Mouse (Mus musculus): ENCODE measurements around the gene Ccdc169.
A peak's percentile ranks its signal among the peaks of the same experiment; 100 is the strongest.

Ccdc169 gene

DNA sequence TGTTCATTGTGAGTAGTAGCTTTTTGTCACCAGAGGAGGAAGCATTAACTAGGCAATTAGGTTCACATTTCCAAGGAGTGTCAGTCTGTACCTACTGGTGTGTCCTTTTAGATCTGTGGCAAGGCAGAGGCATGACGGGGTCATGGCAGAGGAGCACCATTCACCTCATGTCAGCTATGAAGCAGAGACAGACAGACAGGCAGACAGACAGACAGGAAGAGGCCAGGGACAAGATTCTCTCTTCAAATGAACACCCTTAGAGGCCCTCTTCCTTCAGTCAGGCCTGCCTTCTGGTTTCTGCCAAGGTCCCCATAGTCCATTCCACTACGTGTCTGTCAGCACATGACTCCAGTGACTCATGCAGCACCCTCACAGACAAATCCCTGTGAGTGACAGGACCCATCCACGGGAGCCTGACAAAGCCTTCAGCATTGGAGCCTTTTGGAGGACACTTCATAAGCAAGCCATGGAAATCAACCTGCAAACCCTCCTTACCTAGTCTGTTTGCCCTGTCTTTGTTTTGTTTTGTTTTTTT is 14.7 kb upstream of the Ccdc169 start:
- DNase-seq (ENCODE audit: low spot score in 2 of 2), result no peak

DNA sequence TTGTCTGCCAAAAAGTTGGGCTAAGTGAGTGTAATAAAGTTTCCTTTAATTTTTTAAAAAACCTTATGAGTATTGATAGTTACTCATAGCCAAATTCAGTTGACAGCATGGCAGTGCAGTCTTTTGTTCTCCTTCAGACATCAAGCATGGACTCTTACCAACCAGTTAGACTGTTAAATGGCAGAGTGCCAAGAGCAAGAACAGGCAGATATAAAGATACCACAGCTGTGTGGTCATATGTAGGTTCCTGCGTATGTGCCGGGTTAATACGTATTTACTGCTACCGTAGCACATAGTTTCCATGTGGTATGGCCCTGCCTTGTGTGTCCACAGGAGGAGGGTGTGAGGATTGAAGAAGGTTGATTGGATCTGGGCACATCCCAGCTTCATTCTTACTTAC is 14.1 kb upstream of the Ccdc169 start:
- no peak for DNase-seq (ENCODE audit: low spot score in 2 of 2)

DNA sequence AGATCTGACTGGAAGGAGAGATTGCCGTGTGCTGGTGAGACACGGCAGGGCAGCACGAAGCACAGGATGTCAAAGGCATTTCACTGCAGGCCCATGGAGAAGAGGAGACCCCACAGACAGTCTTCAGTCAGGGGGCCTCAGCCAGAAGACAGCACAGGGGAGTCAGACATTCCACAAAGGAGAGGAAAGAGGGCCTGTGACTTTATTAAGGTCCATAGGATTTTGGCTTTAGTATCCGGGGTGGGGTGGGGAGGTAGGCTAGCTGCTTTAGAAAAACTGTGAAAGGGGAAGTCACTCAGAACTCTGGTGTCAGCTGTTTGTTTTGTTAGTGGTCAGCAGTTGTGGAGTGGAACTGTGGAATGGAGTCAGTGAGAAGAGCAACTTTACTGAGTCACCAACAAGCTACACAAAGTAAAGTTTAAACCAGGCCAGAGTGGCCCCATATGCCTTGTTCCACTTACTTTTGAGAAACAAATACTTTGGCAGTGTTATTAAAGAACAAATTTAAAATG is 7.9 kb upstream of the Ccdc169 start:
- DNase-seq (ENCODE audit: low spot score in 2 of 2), result no peak

DNA sequence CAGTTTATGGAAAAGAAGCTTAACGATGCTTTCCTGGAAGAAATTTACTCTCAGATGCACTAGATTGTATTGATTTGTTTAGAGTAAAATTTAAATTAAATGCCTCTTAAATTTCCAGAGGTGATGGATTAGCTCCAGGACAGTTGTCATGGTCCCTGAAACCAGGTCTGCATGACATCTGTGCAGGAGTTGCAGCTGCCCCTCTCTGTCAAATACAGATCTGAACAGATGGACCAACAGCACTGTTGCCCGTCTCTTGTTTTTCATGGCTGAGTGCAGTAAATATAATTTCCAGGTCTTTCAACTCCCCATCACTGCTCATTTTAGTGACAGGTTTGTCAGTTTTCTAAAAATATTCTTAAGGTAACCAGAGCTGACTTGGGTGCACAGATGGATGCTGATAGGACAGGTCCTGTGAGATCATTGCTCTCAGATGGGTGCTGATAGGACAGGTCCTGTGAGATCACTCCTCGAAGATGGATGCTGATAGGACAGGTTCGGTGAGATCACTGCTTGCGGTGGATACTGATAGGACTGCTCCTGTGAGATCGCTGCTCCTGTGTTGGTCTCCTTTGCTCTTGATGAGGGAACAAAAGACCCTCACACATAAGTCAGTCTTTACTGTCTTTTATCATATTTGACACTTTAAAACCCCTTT is 5.4 kb upstream of the Ccdc169 start:
- no peak for DNase-seq (ENCODE audit: low spot score in 2 of 2)

DNA sequence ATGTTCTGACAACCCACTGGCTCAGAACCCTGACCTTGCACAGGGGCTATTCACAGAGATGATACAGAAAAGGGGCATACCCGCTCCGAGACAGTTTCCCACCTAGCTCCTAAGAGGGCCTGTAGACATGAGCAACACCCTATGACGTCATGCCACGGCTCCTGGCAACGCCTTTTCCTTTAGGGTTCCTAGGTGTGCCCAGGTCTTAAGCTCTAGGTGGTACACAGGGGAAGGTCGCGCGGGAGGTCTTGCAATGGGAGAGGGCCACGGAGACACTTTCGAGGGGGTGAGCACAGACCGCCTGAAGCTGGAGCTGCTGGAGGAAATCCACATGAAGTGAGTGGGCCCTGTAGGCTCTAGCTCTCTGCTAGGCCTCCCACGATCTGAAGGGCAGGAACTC is 2.7 kb downstream of the Ccdc169 start:
- DNase-seq (ENCODE audit: low spot score in 2 of 2), result no peak

DNA sequence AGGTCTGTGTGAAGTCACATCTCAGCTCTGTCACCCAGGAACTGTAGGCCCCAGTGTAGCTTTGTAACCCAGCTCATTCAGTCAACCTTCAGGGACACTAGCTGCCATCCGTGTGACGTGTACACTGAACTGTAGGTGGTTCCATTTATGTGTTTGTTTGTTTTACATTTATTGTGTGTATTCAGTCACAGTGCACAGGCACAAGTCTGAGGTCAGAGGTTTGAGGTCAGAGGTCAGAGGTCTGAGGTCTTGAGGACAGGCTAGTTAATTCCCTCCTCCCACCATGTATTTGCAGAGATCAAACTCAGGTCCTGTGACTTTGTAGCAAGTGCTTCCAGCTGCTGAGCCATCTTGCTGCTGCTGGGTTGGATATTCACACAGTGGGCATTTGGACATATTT is 4.3 kb downstream of the Ccdc169 start:
- no peak for DNase-seq (ENCODE audit: low spot score in 2 of 2)

DNA sequence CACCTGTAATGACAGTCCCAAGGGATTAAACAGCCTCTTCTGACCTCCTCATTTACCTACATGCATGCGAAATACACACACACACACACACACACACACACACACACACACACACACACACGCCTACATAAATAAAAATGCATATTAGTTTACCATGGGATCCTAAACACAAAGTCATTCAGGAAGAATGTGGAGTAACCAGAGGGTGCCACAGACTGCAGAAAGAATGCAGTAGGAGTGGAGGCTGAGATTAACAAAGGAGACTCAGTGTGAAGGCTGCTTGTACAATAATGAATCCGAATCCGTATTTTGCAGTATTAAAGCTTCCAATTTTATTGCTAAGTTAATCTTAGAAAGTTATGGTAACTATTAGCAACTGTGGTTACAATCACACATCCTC is 7.8 kb downstream of the Ccdc169 start:
- no peak for DNase-seq (ENCODE audit: low spot score in 2 of 2)

DNA sequence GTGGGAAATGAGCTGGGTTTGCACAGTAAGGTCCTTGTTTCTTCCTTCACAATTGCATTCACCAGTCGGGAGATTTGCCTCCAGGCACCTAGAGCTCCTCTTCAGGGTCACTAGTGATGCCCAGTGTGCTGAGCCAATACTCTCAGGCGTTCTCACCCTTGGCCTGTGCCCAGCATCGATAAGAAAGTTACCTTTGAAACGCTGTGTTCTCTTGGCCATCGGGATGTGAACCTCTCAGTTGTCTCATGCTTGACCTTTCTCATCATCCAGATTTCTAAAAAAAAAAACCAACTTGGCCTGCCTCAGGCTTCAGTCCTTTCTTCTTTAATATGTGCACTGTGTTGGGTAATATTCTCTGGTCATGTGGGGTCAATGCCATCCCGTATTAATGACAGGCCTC is 9.3 kb downstream of the Ccdc169 start:
- DNase-seq (ENCODE audit: low spot score in 2 of 2), result no peak

DNA sequence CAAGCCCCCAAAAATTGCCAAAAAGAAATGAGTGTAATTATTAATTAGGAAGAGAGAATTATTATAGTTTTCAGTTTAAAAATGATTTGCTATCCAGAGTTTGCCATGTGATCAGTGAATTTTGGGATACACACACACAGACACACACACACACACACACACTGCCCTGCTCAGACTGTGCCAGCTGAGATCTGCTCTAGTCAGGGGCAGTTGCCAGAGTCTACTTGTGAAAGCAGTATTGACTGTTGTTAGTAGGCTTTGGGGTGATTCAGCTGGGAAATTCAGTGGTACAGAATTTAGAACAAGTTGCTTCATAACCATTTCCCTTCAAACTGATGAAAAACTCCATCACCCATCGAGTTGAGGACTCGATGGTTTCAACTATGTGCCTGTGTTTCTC is 10.0 kb downstream of the Ccdc169 start:
- no peak for DNase-seq (ENCODE audit: low spot score in 2 of 2)

DNA sequence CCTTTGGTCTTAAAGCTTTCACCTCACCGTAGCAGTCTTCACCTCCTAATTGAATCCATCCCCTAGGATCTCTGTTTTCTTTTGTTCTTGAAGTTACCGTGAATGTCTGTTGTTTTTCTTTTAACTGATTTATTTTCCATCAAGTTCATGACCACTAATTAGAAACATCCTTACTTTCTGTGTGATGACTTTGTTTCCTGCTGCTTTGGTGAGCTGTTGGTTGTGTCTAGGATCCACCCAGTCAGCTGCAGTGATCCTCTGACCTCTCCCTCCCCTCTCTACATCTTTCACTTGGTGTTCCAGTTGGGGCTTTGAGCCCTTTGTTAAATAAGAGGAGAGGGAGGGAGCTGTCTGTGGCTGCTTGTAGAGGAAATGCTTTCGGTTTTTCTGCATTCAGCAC is 11.0 kb downstream of the Ccdc169 start:
- DNase-seq (ENCODE audit: low spot score in 2 of 2), result no peak

DNA sequence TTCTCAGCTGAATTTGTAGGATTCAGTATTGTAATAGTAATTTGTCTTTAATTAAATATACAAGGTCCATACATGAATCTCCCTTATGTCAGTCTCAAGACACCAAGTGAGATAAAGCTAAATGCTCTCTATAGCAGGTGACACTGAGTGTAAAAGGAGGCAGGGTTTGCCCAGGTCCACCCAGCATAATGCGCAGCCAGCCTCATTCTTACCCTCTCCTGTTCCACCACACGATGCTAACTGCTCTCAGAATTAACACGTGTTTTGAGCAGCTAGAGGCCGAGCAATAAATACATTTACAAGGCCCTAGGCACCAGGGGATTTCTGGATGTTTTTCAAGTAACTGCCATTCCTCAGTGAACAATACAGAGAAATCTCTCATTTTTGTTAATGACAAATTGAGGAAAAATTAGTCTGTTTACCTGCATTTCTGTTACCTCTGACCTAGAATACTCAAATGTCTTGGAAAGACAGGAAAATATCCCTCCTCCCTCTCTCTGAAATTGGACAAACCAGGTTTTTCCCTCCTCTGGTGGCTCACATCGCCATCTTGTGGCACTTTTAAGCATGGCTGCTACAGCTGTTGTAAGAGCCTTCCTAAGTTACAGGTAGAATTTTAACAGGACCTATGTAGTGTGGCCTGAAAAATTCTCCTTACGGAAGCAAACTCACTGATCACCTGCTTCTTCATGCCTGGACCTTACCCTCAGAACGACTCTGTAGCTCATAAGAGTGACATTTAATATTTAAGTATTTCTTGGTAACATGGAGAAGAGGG is 14.7 kb downstream of the Ccdc169 start:
- peak; percentile 47 to 49 for DNase-seq (ENCODE audit: low spot score in 2 of 2)

DNA sequence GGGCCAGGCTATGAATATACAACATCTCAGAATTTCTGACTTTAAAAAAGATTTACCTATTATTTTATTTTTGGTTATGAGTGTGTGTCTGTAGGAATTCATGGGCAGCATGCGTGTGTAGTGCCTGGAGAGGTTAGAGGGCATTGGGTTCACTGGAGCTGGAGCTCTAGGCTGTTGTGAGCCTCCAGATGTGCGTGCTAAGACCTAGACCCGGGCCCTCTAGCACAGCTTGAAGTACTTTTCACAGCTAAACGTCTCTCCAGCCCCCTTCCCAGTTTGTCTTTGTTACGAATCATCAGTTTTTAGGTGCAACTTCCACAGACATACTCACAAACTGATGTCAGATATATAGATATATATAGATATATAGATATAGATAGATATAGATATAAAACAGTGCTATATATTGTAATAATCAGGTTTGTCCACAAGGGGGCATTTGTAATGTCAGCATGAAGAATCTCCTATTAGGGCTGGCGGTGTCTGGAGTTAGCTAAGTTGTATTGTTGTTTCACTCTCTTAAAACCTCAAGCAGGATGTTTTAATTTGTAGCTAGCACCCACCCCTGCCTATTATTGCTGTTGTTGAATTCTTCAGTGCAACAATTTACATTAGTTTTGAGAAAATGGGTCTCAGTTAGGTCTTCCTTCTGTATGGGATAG is 15.7 kb downstream of the Ccdc169 start:
- DNase-seq (ENCODE audit: low spot score in 2 of 2), result no peak

DNA sequence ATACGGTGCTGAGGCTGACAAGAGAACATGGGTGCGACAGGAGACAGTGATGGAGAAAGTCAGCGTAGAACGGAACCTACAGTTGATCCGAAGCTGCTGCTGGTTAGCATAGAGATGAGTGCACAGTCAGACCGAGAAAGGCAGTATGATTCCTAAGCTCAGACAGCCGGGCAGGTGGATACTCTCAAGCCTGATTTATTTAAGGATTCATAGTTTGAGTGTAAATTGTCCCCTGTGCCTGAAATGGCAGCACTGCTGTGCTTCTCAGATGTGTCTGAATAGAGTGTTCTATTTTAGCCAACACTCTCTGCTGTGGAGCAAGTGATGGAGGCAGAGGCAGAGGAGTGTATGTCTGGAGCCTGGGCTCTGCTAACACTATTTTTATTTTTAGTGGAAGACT is 17.0 kb downstream of the Ccdc169 start:
- peak in 1 of 2 experiments; percentile 20 for DNase-seq (ENCODE audit: low spot score in 2 of 2)

DNA sequence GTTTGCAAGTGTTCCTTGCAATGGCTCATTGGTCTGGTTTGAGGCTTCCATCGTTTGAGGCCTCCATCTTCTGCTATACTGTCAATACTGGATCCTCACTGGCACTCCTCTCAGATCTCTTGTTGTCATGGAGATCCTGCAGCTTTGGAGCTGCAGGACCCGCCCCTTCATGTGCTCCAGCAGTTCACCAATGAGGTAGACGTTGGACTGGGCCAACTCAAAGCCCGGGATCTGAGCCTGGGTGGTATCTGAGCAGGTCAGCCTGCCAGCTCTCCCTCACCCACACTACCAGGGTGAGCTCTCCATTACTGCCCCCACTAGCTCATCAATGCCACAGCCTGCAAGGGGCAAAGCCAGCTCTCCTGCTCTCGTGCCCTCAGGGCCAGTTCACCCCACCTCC is 20.3 kb downstream of the Ccdc169 start:
- DNase-seq (ENCODE audit: low spot score in 2 of 2), result no peak

DNA sequence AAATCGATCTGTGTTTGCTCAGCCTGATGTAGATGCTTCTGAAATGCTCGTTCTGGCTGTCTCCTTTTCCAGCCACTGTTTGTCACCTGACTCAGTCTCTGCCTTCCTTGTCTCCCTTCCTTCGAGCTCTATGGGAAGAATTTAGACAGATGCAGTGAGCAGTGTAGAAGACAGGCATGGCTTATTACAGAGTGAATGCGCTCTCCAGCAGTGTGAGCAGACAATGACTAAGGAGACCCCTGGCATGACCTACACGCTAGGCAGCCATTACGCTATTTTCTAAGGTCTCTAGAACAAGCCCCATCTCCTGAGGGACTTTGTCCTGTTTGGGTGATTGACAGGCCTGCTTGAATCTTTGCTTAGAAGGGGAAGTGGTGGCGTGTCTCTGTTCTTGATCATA is 24.0 kb downstream of the Ccdc169 start:
- no peak for DNase-seq (ENCODE audit: low spot score in 2 of 2)

DNA sequence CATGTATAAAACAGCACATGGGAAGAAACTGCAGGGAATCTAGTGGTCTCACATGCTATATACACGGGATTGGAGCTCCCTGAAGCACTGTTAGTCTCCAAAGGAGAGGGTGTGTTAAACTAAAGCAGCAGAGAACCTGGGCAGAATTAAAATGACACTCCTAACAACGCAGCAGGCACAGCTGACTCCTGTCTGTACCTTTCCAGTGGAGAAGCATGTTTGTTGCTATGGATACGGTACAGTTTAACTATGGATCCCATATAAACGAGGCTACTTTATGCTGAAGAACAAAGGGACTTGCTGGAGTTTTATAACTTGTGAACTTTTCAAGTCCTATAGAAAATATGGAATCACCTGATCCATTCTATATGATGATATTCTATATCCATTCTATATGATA is 26.4 kb downstream of the Ccdc169 start:
- no peak for DNase-seq (ENCODE audit: low spot score in 2 of 2)

DNA sequence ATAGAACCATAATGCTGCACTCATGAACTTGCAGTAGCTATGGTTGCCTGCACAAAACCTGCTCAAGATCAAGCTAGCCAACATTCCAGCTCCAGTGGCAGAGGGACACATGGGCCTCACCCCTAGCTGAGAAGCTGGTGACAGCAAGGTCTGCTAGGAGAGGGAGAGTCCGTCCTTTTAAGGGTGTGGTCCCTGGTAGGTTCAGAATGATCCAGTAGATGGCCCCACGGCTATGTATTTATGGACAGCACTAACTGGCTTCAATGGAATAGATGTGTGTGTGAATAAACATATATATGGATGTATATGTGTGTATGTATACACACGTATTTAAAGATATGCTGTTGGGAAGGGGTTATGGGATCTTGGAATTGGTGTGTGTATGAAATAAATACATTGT is 35.3 kb downstream of the Ccdc169 start:
- no peak for DNase-seq (ENCODE audit: low spot score in 2 of 2)

DNA sequence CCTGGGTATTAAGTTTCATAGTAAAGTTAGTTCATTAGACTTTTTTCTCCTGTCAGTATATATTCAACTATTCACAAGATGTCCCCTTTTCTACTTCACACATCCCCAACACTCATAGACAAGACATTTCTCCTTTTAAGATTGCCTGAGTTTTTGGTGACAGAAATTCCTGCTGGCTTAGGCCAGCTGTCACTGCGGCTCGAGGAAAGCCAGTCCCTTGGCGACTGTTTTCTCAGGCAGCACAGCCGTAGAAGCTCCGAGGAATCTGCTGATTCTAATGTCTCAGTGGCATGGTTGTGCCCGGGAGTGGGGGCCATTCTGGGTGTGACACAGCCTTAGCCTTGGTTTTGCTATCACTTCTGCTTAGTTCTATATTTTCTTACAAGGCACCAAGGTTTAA is 40.1 kb downstream of the Ccdc169 start:
- DNase-seq (ENCODE audit: low spot score in 2 of 2), result no peak

DNA sequence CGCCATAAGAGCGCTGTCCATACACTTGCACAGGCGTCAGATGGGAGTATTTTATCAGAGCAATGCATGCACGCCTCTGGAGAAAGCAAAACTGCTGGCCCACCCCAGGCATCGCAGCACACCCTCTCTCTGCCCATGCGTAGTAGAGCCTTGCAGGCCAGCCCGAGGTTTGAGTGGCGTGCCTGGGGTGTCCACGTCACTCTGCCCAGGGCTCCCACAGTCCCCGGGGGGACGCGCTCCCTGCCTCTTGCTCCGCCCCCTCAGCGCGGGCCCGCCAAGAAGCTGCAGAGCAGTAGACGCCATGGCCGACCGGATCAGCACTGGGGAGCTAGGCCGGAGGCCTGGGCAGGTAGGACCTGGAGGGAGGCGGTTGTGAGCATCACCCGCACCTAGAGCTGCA is 44.6 kb downstream of the Ccdc169 start, which contains the start of gene Sohlh2:
Gene Sohlh2, plus strand, starts transcription at position 263 of the 400 bp plus-strand sequence.
- no peak for DNase-seq (ENCODE audit: low spot score in 2 of 2)

DNA sequence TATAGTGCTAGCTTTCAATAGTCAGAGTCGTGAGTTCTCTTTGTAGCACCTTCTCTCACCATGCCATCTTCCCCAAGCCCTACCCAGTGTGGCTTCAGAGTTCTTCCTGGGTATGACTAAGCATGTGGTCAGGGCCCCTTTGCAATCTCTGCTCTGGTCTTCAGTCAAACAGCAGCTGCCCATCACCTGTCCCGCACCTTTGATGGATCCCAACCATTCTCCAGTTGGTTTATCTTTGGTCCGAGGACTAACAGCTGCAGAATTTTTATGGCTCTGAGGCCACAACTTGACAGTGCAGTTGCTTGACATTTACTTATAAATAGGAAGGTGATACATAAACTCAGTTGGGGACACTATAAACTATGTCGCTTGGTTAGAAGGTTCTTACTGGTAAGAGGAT is 54.5 kb downstream of the Ccdc169 start:
- DNase-seq (ENCODE audit: low spot score in 2 of 2), result no peak

DNA sequence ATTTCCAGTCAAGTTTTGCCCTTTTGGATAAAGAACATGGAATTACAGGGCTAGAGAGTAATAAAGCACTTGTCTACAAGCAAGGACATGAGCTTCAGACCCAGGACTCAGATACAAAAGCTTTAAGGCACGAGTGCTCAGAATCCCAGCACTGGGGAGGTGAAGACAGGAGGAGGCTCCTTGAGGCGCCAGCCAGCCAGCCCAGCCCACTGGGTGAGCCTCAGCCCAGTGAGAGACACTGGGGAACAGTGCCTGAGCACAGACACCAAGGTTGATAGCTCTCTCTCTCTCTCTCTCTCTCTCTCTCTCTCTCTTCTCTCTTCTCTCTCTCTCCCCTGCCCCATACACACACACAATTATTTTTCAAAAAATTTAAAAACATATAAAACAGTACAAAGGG is 56.2 kb downstream of the Ccdc169 start:
- no peak for DNase-seq (ENCODE audit: low spot score in 2 of 2)

DNA sequence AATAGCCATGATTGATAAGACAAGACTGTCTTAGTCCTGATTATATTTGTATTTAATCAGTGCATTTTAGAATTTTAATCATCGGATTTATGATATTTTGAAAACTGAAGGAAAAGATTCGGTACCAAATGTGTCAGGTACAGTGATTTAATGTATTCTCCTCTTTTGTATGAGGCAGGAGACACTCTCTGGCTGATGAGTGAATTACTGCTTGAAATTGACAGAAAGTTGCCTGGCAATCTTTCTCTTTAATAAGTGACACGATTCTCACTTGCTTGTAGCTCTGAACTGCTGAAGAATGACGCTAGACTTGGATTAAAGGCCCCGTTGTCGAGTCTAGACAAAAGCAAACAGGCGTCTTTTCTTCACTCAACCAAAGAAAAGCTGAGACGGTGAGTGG is 57.7 kb downstream of the Ccdc169 start:
- no peak for DNase-seq (ENCODE audit: low spot score in 2 of 2)

All from frontal cortex, postnatal 25 days (tissue).